Mouse (Mus musculus) MEL (cell line): Measurements from ENCODE around the gene Ptpn1.

Experiments used
- CTCF ChIP-seq, 3 experiments: IDR thresholded peaks in 2 of 3; conservative IDR thresholded peaks in 1 of 3; 2 replicates each; pipeline ENCODE4 v1.5.1; 2011 to 2012; ENCODE audit warnings: low read length in 3 of 3, low read depth in 2 of 3, mild to moderate bottlenecking in 2 of 3, improper control_type of control experiment in 1 of 3, inconsistent platforms in 1 of 3, mixed read lengths in 1 of 3, moderate library complexity in 1 of 3; ENCODE audit not compliant: control insufficient read depth in 1 of 3, insufficient read depth in 1 of 3, poor library complexity in 1 of 3, severe bottlenecking in 1 of 3
- KAT2A ChIP-seq: conservative IDR thresholded peaks from 2 replicates; pipeline ENCODE4 v1.6.1; 2012; ENCODE audit warnings: low read depth, low read length, improper control_type of control experiment, inconsistent platforms
- MAZ ChIP-seq: IDR thresholded peaks from 2 replicates; pipeline ENCODE4 v1.6.1; 2012; ENCODE audit warnings: low read depth, mild to moderate bottlenecking, inconsistent platforms, low read length, improper control_type of control experiment
- MXI1 ChIP-seq: IDR thresholded peaks from 2 replicates; pipeline ENCODE4 v1.6.1; 2011; ENCODE audit warnings: mild to moderate bottlenecking, low read depth, low read length, improper control_type of control experiment
- NRF1 ChIP-seq: IDR thresholded peaks from 2 replicates; pipeline ENCODE4 v1.6.1; 2014; ENCODE audit warnings: low read depth, mild to moderate bottlenecking, inconsistent platforms, low read length, improper control_type of control experiment, moderate library complexity; ENCODE audit not compliant: poor library complexity, insufficient read depth, severe bottlenecking
- ZNF384 ChIP-seq: IDR thresholded peaks from 2 replicates; pipeline ENCODE4 v1.6.1; 2012; ENCODE audit warnings: low read depth, mild to moderate bottlenecking, inconsistent platforms, low read length, improper control_type of control experiment

- TF ChIP-seq CTCF (IDR thresholded peaks at IDR 0.05 in 2 of 3, conservative IDR thresholded peaks at IDR 0.05 in 1 of 3; ENCODE audit: control insufficient read depth in 1 of 3, insufficient read depth in 1 of 3, low read depth in 2 of 3, low read length in 3 of 3, poor library complexity in 1 of 3, severe bottlenecking in 1 of 3) = no peak
- TF ChIP-seq KAT2A = no peak
- TF ChIP-seq NRF1 = no peak
- TF ChIP-seq MXI1 = no peak
- TF ChIP-seq ZNF384 = no peak
- TF ChIP-seq MAZ = no peak
Measured at GRCm38 (mm10) chr2:167969851-167970541, 38.1 kb downstream of the Ptpn1 start.
